Mouse (Mus musculus): ENCODE results near the gene Txlnb. TPM values are rescaled to one million over a fixed set of nuclear protein-coding genes. Genes with fewer than 3 reads are reported as not detected.

The Txlnb gene
- polyA plus RNA-seq, 1 experiment from 2014 or later = 1.5 TPM

DNA sequence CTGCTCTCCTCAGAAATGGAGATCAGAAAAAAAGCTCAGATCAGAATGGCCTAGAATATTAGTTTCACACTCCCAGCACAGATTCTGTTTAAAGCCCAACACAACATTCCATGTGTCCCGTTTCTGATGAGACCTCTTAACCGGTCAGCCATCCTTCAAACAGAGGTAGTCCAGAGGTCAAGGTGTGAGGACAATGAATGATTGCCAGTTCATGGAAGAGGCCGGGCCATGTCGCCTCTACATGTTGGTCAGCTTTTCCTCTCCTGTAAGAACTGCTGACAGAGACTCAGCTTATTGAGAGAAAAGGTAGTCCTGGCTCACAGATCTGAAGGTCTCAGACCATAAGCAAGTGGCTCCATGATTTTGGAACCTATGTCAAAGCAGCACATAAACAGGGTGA is 33.2 kb downstream of the Txlnb start:
- no peaks in the 10 kb centered on the region for H3K27me3 ChIP-seq (replicated peaks)
- no peaks in the 10 kb centered on the region for H3K36me3 ChIP-seq
- no peak overlapping the region for H3K4me3 ChIP-seq (replicated peaks)
- 89% methylated on average over 4 of the region's 4 CpGs for WGBS
- no peak for ATAC-seq (ENCODE audit: low FRiP score)
- H3K4me1 ChIP-seq = peaks cover 10% of the 10 kb centered on the region
- H3K27ac ChIP-seq (replicated peaks) = no peak overlapping the region
- no peak overlapping the region for H3K9ac ChIP-seq (replicated peaks)
- no peak overlapping the region for H3K4me2 ChIP-seq
- H3K9me3 ChIP-seq (replicated peaks) = no peaks in the 10 kb centered on the region

DNA sequence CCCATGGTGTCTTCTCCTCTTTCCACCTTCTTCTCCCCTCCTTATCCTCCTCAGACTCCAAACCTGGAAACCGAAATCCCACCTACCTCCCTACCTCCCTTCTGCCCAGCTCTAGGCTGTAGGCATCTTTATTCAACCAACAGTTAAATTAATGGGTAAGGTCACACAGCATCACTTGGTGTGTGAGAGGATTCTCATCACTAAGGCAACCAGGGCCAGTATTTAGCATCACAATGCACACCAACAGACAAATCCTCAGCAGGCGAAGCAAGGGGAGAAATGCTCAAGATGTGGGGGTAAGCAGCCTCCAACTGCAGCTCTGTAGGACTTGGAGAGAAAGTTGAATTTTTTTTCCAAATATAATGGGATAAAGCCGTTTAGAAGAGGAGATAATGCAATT is 35.0 kb downstream of the Txlnb start:
- peaks cover 10% of the 10 kb centered on the region for H3K4me1 ChIP-seq
- 14% methylated on average over 3 of the region's 3 CpGs for WGBS
- H3K9ac ChIP-seq (replicated peaks) = no peak overlapping the region
- H3K4me3 ChIP-seq (replicated peaks) = no peak overlapping the region
- H3K27ac ChIP-seq (replicated peaks) = no peak overlapping the region
- H3K27me3 ChIP-seq (replicated peaks) = no peaks in the 10 kb centered on the region
- no peak for ATAC-seq (ENCODE audit: low FRiP score)
- no peaks in the 10 kb centered on the region for H3K9me3 ChIP-seq (replicated peaks)
- H3K36me3 ChIP-seq = no peaks in the 10 kb centered on the region
- H3K4me2 ChIP-seq = no peak overlapping the region

DNA sequence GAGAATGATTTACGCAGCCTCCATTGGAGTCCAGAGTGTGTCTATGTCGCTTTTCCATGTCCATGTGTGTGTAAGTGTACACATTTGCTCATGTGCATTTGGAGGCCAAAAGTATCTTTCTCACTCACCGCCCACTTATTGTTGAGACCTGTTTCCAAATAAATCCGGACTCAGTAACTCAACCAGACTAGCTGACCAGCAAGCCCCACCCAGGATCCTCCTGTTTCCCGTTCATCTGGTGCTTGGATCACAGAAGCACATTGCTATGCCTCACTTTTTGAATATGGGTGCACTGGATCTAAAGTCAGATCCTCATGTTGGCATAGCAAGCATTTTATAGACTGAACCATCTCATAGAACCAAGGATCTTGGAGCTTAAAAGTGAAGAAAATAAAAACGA is 39.0 kb downstream of the Txlnb start:
- Histone ChIP-seq H3K4me1 (no peaks in the 10 kb centered on the region), H3K4me3 (replicated peaks) (no peak overlapping the region), H3K27ac (replicated peaks) (no peak overlapping the region), H3K27me3 (replicated peaks) (no peaks in the 10 kb centered on the region), H3K9me3 (replicated peaks) (no peaks in the 10 kb centered on the region), H3K9ac (replicated peaks) (no peak overlapping the region), H3K4me2 (no peak overlapping the region), H3K36me3 (no peaks in the 10 kb centered on the region)
- WGBS = 93% methylated on average over 6 of the region's 6 CpGs
- ATAC-seq (ENCODE audit: low FRiP score) = no peak

DNA sequence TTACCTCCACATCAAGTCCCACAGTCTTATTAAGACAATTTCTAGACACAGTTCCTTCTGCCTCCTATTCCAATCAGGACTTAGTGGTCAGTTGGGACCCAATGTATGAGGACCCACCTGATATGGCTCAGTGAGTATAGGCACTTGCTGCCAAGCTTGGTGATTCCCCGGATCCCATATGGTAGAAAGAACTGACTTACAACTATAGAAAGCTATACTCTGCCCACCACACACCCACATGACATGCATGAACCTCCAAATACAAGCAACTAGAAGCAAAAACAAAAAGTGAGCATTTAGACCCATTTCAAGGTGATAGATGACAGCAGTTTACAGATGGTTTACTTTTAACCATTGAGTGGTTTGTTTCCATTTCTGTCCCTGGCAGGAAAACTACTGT is 40.2 kb downstream of the Txlnb start:
- Histone ChIP-seq H3K9me3 (replicated peaks) (no peaks in the 10 kb centered on the region), H3K9ac (replicated peaks) (no peak overlapping the region), H3K36me3 (no peaks in the 10 kb centered on the region), H3K27me3 (replicated peaks) (no peaks in the 10 kb centered on the region), H3K4me3 (replicated peaks) (no peak overlapping the region), H3K27ac (replicated peaks) (no peak overlapping the region), H3K4me2 (no peak overlapping the region), H3K4me1 (no peaks in the 10 kb centered on the region)
- no peak for ATAC-seq (ENCODE audit: low FRiP score)
- WGBS = 91% methylated on average over 1 of the region's 1 CpGs

DNA sequence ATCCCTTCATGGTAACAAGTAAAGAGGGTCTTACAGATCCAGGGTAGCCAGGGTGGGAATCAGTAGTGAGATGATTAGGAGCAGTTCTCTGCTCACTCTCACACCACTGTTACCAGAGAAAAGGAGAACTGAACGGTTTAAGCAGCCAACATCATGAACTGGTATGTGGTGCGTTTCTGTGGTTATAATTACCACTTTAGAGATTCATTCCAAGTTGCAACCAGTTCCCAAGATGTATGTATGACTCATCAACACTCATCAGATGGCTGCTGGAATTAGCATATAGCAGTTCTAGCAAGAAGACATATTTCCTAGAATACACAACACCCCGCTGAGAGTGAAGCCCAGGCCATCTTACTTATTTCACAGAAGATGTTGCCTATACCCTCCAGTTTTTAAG is 46.0 kb downstream of the Txlnb start:
- Histone ChIP-seq H3K4me3 (replicated peaks) (no peak overlapping the region), H3K4me2 (no peak overlapping the region), H3K9me3 (replicated peaks) (0 out of 2 replicates have a peak, but pooled peaks cover under 1% of the 10 kb centered on the region), H3K4me1 (no peaks in the 10 kb centered on the region), H3K9ac (replicated peaks) (no peak overlapping the region), H3K27ac (replicated peaks) (no peak overlapping the region), H3K36me3 (no peaks in the 10 kb centered on the region), H3K27me3 (replicated peaks) (no peaks in the 10 kb centered on the region)
- no peak for ATAC-seq (ENCODE audit: low FRiP score)
- WGBS = 88% methylated on average over 3 of the region's 3 CpGs

DNA sequence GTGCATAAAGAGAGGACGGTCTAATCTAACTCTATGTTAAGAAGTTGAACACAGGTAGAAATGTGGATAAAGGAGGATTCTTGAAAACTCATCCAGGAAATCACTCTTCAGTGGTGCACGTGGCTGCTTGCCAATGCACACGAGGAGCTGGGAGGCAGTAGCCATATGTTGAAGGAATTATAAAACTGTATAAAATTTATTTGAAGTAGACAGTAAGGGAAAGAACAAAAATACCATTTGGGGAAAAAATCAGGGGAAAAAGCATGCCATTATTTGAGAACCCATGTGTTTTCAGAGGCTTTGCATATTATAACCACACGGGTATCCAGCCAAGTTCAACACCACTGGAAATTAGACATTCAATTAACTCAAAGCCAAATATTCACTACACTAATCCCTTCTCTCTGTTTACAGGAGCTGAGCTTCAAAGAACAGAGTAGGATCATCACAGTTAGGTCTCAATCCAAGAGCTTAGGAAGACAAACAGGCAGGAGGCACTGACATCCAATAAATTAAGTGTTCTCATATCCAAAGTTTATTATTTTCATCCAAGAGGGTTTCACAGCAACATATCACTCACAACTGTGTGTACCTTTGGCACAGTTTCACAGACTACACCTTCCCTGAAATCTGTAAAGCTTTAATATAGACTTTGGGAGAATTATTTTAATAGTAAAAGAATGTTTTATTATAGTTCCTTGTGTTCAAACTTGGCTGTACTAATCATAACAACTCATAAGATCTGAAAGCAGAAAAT is 48.9 kb downstream of the Txlnb start:
- no peak overlapping the region for H3K27ac ChIP-seq (replicated peaks)
- no peaks in the 10 kb centered on the region for H3K27me3 ChIP-seq (replicated peaks)
- no peak overlapping the region for H3K9ac ChIP-seq (replicated peaks)
- 71% methylated on average over 4 of the region's 4 CpGs for WGBS
- 0 out of 2 replicates have a peak, but pooled peaks cover 4% of the 10 kb centered on the region for H3K9me3 ChIP-seq (replicated peaks)
- no peak overlapping the region for H3K4me2 ChIP-seq
- no peak for ATAC-seq (ENCODE audit: low FRiP score)
- no peaks in the 10 kb centered on the region for H3K36me3 ChIP-seq
- no peaks in the 10 kb centered on the region for H3K4me1 ChIP-seq
- no peak overlapping the region for H3K4me3 ChIP-seq (replicated peaks)

DNA sequence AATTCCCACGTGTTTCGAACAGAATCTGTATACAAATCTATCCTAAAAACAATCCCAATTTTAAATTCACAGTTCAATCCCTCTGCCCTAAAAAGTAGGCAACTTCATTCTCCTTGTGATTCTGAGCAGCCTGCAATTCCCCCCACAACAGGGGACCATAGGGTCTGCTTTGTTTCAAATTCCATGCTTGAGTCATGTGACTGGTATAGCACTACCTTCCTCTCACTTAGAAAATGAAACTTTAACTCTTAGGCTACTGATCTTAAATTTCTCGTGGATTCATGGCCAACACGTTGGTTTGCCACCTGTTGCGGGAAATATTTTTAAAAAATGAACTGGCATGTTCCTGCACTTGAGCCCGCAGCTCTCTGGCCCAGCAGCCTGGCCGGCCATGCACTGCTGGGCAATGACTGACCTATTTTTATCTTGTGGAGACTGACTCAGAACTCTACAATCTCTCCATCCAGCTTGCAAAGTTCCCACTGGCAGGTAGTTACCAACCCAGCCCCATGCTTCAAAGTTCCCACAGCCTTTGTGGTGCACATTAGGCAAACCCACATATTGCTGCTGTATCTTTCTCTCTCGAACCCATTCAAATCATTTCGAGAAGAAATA is 61.7 kb downstream of the Txlnb start:
- H3K4me1 ChIP-seq = no peaks in the 10 kb centered on the region
- H3K27ac ChIP-seq (replicated peaks) = no peak overlapping the region
- no peak for ATAC-seq (ENCODE audit: low FRiP score)
- H3K36me3 ChIP-seq = no peaks in the 10 kb centered on the region
- no peak overlapping the region for H3K9ac ChIP-seq (replicated peaks)
- no peak overlapping the region for H3K4me2 ChIP-seq
- H3K4me3 ChIP-seq (replicated peaks) = no peak overlapping the region
- no peaks in the 10 kb centered on the region for H3K9me3 ChIP-seq (replicated peaks)
- WGBS = 91% methylated on average over 9 of the region's 9 CpGs
- no peaks in the 10 kb centered on the region for H3K27me3 ChIP-seq (replicated peaks)

DNA sequence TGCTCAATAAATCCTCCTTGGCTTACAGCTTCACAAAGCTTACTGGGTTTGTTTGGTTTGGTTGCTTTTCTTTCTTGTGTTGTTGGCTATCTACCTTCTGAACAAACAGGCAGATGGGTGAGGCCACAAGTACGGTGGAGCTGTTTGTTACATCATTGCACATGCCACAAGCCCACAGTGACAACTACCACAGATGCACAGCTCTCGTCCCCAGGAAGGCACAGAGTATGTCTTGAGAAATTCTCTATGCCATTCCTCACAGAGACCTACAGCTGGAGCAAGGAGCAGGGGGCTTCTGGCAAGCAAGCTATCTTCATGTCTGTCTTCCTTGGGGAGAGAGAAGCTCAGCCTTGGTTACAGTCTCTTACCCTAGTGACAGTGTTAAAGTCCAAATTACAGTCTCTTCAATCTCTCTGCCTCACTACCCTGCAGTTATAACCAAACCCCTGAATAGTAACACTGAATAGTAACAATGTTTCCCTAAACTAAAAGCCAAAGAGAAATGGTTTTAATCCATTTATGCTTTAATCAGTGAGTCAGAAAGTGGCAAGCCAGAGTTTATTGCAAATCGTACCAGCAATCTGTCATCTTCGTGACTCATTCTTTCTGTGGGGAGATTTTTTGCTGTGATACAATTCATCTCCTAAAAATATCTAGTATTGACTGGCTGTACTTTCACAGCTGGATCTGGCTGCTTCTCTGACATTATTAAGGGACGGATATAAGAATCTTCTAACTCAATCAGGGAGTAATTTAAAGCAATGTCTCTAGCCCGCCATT is 64.9 kb downstream of the Txlnb start:
- Histone ChIP-seq H3K27me3 (replicated peaks) (no peaks in the 10 kb centered on the region), H3K27ac (replicated peaks) (no peak overlapping the region), H3K4me3 (replicated peaks) (no peak overlapping the region), H3K4me2 (no peak overlapping the region), H3K36me3 (no peaks in the 10 kb centered on the region), H3K9ac (replicated peaks) (no peak overlapping the region), H3K4me1 (no peaks in the 10 kb centered on the region), H3K9me3 (replicated peaks) (no peaks in the 10 kb centered on the region)
- no peak for ATAC-seq (ENCODE audit: low FRiP score)
- 75% methylated on average over 6 of the region's 6 CpGs for WGBS

DNA sequence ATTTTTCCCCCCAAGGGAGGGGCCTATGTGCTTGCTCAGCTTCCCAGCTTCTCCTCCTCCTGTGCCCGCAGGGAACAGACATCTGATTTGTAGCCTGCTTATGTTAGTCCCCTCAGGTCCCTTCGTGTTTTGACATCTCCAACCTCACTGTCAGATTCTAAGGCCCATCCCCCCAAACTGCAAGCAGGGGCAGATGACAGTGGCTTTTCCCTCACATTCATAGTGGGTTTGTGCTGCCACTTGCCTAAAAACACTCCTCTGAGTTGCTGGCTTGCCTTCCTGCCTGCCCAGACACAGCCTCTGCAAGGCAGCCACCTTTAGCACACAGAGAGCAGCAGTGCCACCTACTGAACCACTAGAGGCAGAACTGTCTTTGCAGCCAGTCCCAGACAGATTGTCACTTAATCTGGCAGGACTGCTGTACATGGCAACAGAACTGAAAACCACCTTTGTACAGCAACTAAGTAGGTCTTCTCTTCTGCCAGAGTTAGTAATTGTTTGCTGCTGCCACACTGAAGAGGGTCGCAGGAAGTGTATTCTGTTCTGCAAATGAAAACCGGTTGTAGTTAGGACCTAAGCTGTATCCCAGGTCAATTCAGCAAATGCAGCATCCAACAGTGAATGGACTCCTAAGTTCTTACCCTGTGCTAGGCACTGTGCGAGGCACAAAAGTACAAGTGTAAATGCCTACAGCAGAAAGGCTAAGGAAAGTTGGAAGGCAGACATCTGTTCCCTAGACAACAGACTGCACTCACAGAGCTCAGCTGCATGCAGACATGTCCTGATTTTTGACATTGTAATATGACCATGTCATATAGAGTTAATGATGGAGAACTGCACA is 74.0 kb downstream of the Txlnb start:
- H3K9me3 ChIP-seq (replicated peaks) = no peaks in the 10 kb centered on the region
- no peak overlapping the region for H3K4me3 ChIP-seq (replicated peaks)
- peaks cover 4% of the 10 kb centered on the region; the same call in 1 of the 2 replicates for H3K4me1 ChIP-seq
- WGBS = 32% methylated on average over 5 of the region's 5 CpGs
- H3K27me3 ChIP-seq (replicated peaks) = no peaks in the 10 kb centered on the region
- H3K36me3 ChIP-seq = no peaks in the 10 kb centered on the region
- ATAC-seq (ENCODE audit: low FRiP score) = peak; percentile 98
- H3K4me2 ChIP-seq = no peak overlapping the region
- H3K9ac ChIP-seq (replicated peaks) = no peak overlapping the region
- H3K27ac ChIP-seq (replicated peaks) = no peak overlapping the region

DNA sequence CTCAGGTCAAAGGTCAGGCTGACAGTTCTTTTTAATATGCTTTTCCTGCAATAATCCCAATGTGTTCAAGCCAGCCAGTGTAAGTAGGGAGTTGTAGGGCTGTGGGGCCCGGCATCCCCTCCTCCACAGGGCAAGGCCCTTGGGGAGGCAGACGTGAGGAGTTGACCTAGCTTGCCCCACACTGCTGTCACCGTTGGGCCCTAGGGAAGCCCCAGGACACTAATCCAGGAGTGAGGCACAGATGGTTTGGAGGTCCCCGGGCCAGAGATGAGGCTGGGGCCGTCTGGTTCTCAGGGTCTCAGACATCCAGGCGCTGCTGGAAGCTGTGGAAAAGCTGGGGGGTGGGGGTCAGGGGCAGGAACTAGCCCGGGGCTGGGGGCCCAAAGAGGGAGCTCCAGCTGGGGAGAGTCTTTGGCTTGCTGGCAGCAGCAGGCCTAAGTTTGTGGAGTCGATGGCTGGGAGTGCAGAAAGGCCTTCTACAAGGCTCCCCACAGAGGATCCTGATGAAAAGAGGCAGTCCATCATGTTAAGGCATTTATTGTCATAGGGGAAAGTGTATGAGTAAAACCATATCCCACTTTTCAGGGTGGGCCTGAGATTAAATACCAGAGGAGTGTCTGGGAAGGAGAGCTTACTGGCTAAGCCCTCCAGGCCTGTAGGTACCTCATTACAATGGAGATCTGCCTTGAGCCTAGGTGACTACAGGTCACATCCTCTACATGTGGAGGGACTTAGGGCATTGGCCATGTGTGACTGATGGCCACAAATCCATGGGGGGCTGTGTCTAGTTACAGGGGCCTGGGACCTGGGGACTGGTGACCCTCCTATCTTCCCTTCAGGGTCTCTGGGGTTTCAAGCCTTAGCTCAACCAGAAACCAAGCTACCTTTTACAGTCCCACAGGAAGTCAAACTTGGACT is 82.2 kb downstream of the Txlnb start:
- Histone ChIP-seq H3K4me2 (no peak overlapping the region), H3K4me1 (no peaks in the 10 kb centered on the region), H3K27me3 (replicated peaks) (no peaks in the 10 kb centered on the region), H3K36me3 (no peaks in the 10 kb centered on the region), H3K9me3 (replicated peaks) (no peaks in the 10 kb centered on the region), H3K9ac (replicated peaks) (no peak overlapping the region), H3K4me3 (replicated peaks) (no peak overlapping the region), H3K27ac (replicated peaks) (no peak overlapping the region)
- WGBS = 57% methylated on average over 8 of the region's 8 CpGs
- no peak for ATAC-seq (ENCODE audit: low FRiP score)
